8 mouse cellular contexts compared by ENCODE assay signal in the genomic region with DNA sequence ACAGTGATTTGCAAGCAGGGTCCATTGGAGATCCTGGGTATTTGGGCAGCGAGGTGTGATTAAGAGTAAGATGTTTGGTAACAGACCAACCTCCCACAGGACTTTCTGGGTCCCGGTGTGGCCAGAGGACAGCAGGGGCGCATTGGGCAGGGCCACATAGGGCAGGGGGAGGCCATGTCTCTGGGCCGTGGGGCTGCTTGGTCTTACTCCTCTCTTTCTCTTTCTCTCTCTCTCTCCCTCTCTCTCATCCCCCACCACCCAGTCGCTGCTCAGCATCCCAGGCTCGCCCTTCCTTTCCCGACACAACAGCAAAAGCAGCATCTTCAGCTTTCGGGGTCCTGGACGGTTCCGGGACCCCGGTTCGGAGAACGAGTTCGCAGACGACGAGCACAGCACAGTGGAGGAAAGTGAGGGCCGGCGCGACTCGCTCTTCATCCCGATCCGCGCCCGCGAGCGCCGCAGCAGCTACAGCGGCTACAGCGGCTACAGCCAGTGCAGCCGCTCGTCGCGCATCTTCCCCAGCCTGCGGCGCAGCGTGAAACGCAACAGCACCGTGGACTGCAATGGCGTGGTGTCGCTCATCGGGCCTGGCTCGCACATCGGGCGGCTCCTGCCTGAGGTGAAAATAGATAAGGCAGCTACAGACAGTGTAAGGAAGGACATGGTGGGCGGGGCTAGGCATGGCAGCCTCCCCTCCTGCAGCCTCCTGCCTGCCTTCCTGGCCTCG.
A peak's percentile ranks its signal among the peaks of the same experiment; 100 is the strongest.
DNase-seq lines count a peak whose midpoint lies in the region; ATAC-seq and TF ChIP-seq lines count a peak whose summit lies in the region.

No protein-coding gene starts in this region.

- H3K36me3 ChIP-seq in intestine, postnatal 0 days (ENCODE audit: control insufficient read depth, insufficient read depth) = no peaks in the 10 kb centered on the region
- no peaks in the 10 kb centered on the region for H3K36me3 ChIP-seq in liver, postnatal 0 days (replicated peaks; ENCODE audit: insufficient read depth, low read length)
- peaks cover 10% of the 10 kb centered on the region for H3K36me3 ChIP-seq in neural tube, embryonic 13.5 days

- no peak for TF ChIP-seq EP300 in liver, postnatal 0 days (IDR thresholded peaks at IDR 0.05; ENCODE audit: low read depth)

- peaks cover 12% of the 10 kb centered on the region for H3K27me3 ChIP-seq in intestine, postnatal 0 days (replicated peaks; ENCODE audit: control insufficient read depth, insufficient read depth, low read length)
- peaks cover 33% of the 10 kb centered on the region for H3K27me3 ChIP-seq in liver, postnatal 0 days (ENCODE audit: insufficient read depth, low read length)
- H3K27me3 ChIP-seq in neural tube, embryonic 13.5 days = no peaks in the 10 kb centered on the region

- TF ChIP-seq POLR2A in bone marrow, adult 2 months (IDR thresholded peaks at IDR 0.05; ENCODE audit: borderline replicate concordance, control insufficient read depth, low read depth, low read length) = no peak

- peak overlapping the region; percentile 68 for H3K4me2 ChIP-seq in intestine, postnatal 0 days (replicated peaks; ENCODE audit: low read depth)
- H3K4me2 ChIP-seq in liver, postnatal 0 days (ENCODE audit: low read depth, low read length) = peak overlapping the region; percentile 64
- peak overlapping the region; percentile 69 for H3K4me2 ChIP-seq in neural tube, embryonic 13.5 days

- ATAC-seq in intestine, postnatal 0 days = 0 out of 2 replicates have a peak, but pooled peaks have one; percentile 22
- ATAC-seq in liver, postnatal 0 days = no peak
- peak; percentile 88 for ATAC-seq in neural tube, embryonic 13.5 days (ENCODE audit: low read depth)

- no peak overlapping the region for H3K27ac ChIP-seq in bone marrow, adult 2 months (ENCODE audit: control insufficient read depth, insufficient read depth, low read depth, low read length, poor library complexity)
- H3K27ac ChIP-seq in intestine, postnatal 0 days (ENCODE audit: low read depth, low read length) = no peak overlapping the region
- no peak overlapping the region for H3K27ac ChIP-seq in liver, postnatal 0 days (ENCODE audit: low read depth)
- peak overlapping the region; percentile 70 for H3K27ac ChIP-seq in neural tube, embryonic 13.5 days (replicated peaks)

- peak overlapping the region; percentile 5 for H3K4me3 ChIP-seq in bone marrow, adult 2 months (replicated peaks; ENCODE audit: control insufficient read depth, low read depth, low read length)
- H3K4me3 ChIP-seq in intestine, postnatal 0 days (ENCODE audit: low read depth, low read length) = peak overlapping the region; percentile 39
- peak overlapping the region; percentile 28 for H3K4me3 ChIP-seq in liver, postnatal 0 days (ENCODE audit: low read depth, low read length)
- H3K4me3 ChIP-seq in neural tube, embryonic 13.5 days = peak overlapping the region; percentile 43

- no peaks in the 10 kb centered on the region for H3K4me1 ChIP-seq in bone marrow, adult 2 months (ENCODE audit: control insufficient read depth, insufficient read depth, low read length)
- H3K4me1 ChIP-seq in intestine, postnatal 0 days (replicated peaks; ENCODE audit: control insufficient read depth, insufficient read depth, low read length) = no peaks in the 10 kb centered on the region
- H3K4me1 ChIP-seq in liver, postnatal 0 days (ENCODE audit: insufficient read depth) = no peaks in the 10 kb centered on the region; the same call in 1 of the 2 replicates
- H3K4me1 ChIP-seq in neural tube, embryonic 13.5 days (replicated peaks) = peaks cover 34% of the 10 kb centered on the region

- 1% methylated on average over 46 of the region's 46 CpGs for WGBS in bone marrow, adult 2 months
- WGBS in intestine, postnatal 0 days = under 1% methylated on average over 46 of the region's 46 CpGs
- WGBS in liver, postnatal 0 days (ENCODE audit: insufficient replicate concordance) = under 1% methylated on average over 46 of the region's 46 CpGs
- under 1% methylated on average over 46 of the region's 46 CpGs for WGBS in neural tube, embryonic 13.5 days

- H3K9me3 ChIP-seq in intestine, postnatal 0 days (ENCODE audit: control insufficient read depth) = no peaks in the 10 kb centered on the region
- H3K9me3 ChIP-seq in liver, postnatal 0 days (ENCODE audit: low read length) = no peaks in the 10 kb centered on the region
- H3K9me3 ChIP-seq in neural tube, embryonic 13.5 days = no peaks in the 10 kb centered on the region

- TF ChIP-seq CTCF in bone marrow, adult 2 months (IDR thresholded peaks at IDR 0.05; ENCODE audit: control insufficient read depth, insufficient read depth, low read length) = no peak
- TF ChIP-seq CTCF in intestine, postnatal 0 days (IDR thresholded peaks at IDR 0.05; ENCODE audit: low read depth) = peak; percentile 61
- TF ChIP-seq CTCF in liver, postnatal 0 days (IDR thresholded peaks at IDR 0.05; ENCODE audit: low read depth) = peak; percentile 17; the same call in 1 of the 2 replicates

- DNase-seq in ovary, postnatal 10 days (ENCODE audit: low spot score) = peak; percentile 36
- no peak for DNase-seq in ovary, adult 18-20 months (ENCODE audit: low spot score)
- peak; percentile 49 for DNase-seq in forelimb bud, embryonic 11.5 days (ENCODE audit: low read depth, low spot score)
- DNase-seq in liver, postnatal 0 days = peak; percentile 31
- DNase-seq in natural killer cell, adult 2 months (ENCODE audit: low spot score in 2 of 2) = no peak

- peak overlapping the region; percentile 13; the same call in 1 of the 2 replicates for H3K9ac ChIP-seq in intestine, postnatal 0 days (ENCODE audit: low read depth, low read length)
- H3K9ac ChIP-seq in liver, postnatal 0 days (replicated peaks) = no peak overlapping the region
- peak overlapping the region; percentile 74 for H3K9ac ChIP-seq in neural tube, embryonic 13.5 days

Comparison
In these comparisons a context has a peak if more than half of its experiments do, and no peak if none do; other contexts are left out.
1. DNase-seq: peak in ovary, postnatal 10 days (single experiment), forelimb bud, embryonic 11.5 days (single experiment) and liver, postnatal 0 days (single experiment); none in ovary, adult 18-20 months (single experiment) and natural killer cell, adult 2 months (0 of 2).
2. Peak in every context shown above with its lines, with median percentiles within 50 percentile points of each other: H3K4me3 ChIP-seq and H3K4me2 ChIP-seq.